Mouse (Mus musculus): ENCODE results near the gene Slc24a3.

The Slc24a3 gene

GRCm38 (mm10) chr2:145288501-145288900 lies 120.9 kb downstream of the Slc24a3 start:
- DNase-seq, result no peak

DNA sequence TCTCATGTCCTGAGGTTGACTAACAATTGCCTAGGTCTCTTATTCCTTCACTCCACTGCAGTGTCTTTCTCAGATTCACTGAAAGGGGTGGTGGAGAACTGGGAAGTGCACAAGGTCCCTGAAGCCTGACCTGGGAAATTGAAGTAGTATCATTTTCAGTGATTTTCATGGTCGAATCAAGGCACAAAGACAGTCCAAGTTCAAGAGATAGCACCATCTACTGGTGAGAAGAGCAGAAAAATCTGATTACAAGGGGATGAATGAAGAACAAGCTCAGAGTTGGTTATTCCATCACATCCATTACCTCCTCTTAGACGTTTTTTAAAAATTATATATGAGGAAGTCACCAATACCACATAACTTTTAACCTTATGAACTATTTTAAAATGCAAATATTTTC lies 123.9 kb downstream of the Slc24a3 start:
- no peak for DNase-seq

DNA sequence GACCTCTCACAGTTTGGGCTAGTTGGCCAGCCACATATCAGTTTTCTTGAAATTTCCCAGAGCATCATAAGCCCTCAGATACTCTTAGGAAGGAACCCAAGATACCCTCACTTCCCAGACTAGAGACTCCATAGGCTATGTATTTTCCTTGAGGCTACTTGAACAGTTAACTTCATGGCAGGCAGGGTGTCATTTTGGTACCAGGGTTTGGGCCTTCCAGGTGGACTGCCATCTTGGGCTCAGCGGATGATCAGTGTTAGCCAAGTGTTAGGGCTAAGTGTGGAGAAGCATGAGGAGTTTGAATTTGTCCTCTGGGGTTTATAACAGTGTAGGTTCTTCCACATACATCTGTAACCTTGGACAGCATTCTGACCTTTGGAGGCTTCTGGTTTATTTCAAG lies 124.6 kb downstream of the Slc24a3 start:
- no peak for DNase-seq

DNA sequence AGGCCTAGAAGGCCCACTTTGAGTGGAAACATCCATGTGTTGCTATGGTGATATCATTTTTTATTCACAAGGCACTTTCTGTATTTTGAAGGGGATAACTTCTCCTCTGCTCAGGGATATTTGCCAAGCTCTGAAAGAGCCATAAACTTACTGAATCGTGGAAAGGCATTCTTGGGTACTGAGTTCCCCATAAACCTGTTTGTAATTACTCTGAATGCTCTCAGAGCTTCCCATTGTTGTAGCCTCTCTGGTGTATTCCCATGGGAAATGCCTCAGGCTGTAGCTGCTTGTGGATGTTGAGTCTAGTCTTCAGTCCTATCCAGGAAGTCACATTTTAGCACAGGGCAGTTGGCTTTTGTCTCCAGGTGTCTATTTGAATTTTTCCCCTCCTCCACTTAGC lies 125.3 kb downstream of the Slc24a3 start:
- no peak for DNase-seq

DNA sequence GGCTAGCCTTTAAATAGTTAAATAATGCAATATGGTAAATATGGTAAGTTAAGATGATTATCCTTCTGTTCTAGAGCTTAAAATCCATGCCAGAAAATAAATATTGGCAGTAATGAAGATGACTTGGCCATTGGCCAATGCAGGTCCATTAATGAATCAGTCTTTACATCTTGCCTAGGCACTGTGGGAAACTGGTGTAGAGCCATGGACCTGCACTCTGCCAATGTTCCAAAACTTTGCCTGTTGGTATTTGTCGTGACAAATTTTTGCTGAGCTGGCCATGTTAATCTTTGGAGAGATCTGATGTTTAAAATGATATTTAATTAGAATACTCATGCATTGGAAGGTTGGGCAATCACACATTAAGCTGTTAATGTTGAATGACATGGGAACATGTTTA lies 129.4 kb downstream of the Slc24a3 start:
- no peak for DNase-seq

- no peak for DNase-seq
These were observed 132.6 kb downstream of the Slc24a3 start for GRCm38 (mm10) chr2:145299914-145300699.

DNA sequence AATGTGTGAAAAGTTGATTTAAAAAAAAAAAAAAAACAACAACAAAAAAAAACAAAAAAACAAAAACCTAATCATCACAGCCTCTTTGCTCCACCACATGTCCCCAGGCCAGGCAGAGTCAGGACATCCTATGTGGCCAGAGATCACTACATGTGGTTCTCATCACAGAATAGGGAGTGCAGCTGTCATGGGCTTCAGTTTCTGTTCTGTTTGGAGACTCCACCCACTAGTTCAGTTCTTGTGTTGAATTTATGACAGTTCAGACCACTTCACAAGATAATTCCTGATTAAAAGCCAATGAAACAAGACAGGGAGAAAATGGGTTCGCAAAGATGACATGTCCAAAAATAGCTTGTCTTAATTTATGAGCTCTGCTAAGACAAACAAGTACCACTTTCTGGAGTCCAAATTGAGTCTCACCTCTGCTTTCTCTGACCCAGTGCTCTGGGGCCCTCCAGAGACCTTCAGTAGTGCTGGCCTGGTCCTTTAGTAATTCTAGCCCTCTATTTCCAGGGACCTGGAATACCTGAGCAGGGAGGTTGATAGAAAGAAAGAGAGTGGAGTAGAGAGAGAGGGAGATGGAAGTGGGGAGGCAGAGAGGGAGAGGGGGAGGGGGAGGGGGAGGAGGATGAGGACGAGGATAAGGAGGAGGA lies 139.8 kb downstream of the Slc24a3 start:
- no peak for DNase-seq

GRCm38 (mm10) chr2:145318916-145319315 lies 151.4 kb downstream of the Slc24a3 start:
- no peak for DNase-seq

DNA sequence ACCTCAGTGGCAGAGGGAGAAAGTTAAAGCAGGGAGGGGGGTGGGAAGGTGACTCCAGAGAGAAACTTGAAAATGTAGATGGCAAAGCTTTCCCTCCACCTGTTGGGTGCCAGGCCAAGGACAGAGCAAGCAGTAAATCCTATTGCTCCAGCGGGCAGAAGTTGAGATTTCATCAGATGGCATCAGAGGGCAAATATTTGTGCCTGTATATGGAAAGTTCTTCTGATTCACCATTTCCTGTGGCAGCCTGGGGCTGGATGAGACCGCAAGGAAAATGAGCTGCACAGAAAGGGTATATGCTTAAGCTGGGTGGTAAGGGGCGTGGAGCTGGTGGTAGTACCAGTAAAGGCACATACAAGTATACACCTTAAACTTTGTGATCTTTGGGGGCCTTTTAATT lies 153.7 kb downstream of the Slc24a3 start:
- no peak for DNase-seq

DNA sequence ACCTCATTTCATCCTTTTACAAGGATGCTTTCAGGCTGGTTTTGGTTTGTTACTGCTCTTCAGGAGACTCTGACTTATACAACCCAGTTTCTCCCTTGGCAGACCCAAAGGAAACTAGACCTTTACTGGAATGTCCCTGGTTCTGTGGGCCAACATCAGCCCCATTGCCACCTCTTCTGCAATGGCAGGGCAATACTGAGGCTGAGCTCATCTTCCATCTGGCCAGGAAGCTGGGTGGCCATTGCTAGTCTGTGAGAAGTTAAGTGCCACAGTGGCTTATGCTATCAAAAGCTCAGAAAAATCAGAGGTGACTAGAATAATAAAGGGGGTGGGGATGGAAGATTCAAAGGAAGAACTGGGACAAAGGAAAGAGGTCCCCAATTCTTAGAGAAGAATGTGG lies 154.2 kb downstream of the Slc24a3 start:
- DNase-seq, result no peak

GRCm38 (mm10) chr2:145324477-145324876 lies 156.9 kb downstream of the Slc24a3 start:
- no peak for DNase-seq

DNA sequence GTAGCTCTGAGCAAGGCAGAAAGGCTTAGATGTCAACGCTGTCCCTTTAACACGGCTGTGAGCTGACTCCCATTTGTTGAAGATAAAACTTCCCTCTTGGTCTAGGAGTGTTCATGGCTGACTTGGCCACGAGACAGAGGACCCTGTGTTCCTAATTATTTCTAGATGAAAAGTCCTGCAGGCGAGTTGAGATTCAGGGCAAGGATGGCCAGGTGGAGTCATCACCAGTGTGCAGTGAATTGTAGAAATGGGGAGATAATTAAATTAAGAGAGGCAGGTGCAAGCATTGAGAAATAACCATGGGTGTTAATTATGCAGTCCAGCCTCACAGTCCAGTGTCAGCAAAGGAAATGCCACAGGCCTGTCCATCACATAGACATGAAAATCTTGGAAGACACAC lies 158.3 kb downstream of the Slc24a3 start:
- no peak for DNase-seq

DNA sequence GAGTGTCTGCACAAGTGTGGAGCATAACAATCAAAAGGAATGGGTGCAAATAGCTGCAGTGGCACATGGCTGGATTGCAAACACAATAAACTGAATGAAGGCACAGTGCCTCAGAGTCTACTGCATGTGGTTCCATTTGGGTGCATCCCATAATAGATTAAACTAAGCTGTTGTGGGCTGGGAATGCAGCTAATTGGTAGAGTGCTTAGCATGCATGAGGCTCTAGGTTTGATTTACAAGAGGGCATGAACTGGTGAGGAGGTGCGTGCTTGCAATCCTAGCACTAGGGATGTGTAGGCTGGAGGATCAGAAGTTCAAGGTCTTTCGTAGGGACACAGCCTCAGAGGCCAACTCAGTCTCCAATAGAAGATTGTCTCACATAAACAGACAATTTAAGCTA lies 159.0 kb downstream of the Slc24a3 start:
- no peak for DNase-seq

DNA sequence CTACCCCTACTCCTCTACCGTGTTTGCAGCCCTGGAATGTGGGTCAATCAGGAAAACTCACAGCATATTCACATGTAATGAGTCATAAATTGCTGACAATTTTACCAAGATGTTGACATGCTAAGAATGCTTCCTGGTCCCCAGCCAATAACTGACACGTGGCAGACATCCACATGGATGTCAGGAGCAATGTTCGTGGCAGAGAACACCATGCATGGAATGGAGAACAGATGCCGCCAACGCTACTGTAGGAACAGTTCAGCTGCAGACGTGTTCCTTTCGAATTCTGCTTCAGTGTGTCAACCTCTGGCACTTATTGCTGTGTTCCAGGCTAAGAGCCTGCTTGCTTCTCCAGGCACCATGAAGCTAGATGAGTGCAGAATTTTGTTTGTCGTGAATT lies 162.2 kb downstream of the Slc24a3 start:
- DNase-seq, result no peak

DNA sequence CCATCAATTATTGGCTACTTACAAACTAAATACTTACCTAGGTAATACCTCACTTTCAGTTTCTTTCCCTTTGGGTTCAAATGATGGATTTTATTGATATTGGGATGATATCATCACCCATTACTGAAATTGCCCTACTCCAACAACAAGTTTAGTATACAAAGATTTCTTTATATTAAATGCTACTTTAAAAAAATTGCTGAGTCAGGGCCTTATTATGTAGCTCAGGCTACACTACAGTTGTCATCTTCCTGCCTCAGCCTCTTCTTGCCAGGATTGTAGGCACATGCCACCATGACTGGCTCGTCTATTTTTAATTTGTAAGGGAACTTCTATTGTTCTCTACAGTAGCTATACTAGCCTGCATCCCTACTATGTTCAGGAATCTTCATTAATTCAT lies 164.0 kb downstream of the Slc24a3 start:
- DNase-seq, result no peak

- DNase-seq, result no peak
These were observed 165.9 kb downstream of the Slc24a3 start for GRCm38 (mm10) chr2:145333466-145333865.

DNA sequence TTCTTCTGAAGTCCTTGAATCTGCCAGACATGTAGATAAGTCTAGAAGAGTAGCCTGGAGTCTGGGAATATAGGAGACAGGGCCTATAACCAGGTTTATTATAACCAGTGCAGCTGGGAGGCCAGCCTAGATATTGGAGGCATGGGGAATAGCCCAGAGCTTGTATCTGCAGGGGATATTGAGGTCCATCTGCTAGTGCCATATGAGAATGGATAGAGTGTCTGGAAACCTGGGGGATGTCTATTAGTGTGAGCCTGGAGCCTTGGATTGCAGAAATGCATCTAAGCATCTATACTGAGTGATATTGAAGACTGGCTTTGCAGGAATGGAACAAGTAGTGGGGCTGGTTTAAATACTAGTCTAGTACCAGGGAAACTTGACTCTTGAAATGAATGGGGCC lies 168.9 kb downstream of the Slc24a3 start:
- no peak for DNase-seq

DNA sequence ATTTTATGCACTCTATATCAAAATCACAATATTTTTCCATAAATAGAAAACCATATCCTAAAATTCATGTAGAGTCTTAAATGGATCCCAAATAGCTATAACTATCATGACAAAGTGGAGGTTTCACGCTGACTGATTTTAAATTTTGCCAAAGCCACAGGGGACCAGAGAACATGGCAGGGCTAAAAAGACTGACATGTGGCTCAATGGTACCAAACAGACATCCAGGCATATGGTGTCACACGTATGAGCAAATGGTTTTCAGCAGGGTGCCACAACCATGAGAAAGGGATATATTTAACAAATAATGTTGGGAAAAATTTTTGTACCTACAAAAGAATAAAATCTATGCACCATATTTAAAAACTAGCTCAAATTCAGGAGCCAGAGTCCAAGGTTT lies 173.3 kb downstream of the Slc24a3 start:
- DNase-seq, result no peak

DNA sequence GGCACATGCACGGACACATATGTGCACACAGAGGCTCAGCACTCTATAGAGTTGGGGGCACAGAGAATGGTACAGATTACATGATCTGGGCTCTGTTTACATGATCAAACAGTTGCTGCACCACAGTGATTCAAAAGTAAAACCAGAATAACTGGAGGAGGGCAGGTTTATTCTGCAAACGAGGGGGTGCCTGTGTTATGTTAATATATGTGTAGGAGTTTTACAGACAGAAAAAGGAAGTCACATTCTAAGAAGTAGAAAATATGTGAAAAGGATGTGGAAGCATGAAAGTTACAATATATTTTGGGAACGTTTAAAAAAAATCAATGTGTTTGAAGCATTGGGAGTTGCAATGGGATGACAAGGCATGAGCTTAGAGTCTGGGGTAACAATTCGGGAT lies 175.4 kb downstream of the Slc24a3 start:
- DNase-seq, result no peak

DNA sequence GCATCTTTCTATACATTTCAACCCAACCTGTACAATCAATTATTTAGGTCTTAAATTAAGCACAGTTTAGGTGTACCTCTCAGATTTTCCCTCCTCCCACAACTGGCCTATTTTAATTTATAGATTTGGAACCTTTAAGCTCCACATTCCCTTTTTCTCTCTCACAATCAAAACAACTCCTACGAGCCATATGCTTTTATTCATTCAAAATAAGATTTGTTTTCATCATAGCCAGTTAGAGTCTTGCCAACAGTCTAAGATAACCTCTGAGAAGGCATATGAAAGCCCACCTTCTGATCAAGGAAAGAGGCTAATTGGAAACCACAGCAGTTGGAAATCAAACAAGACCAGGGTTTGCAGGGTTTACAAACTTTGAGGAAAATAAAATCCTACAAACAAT lies 177.0 kb downstream of the Slc24a3 start:
- DNase-seq, result no peak

- DNase-seq, result no peak
These were observed 186.2 kb downstream of the Slc24a3 start for GRCm38 (mm10) chr2:145353801-145354200.

- no peak for DNase-seq
These were observed 190.8 kb downstream of the Slc24a3 start for GRCm38 (mm10) chr2:145358236-145358942.

GRCm38 (mm10) chr2:145363604-145364003 lies 196.1 kb downstream of the Slc24a3 start:
- no peak for DNase-seq

GRCm38 (mm10) chr2:145368701-145369100 lies 201.1 kb downstream of the Slc24a3 start:
- DNase-seq, result no peak
